Mouse (Mus musculus) cortical plate, adult 2 months (tissue): ENCODE measurements around the gene Lpin2.

Experiments used
- CTCF ChIP-seq: fragments of 200-500 bp; IDR thresholded peaks from 2 replicates; pipeline ENCODE4 v1.5.1; 2011; ENCODE audit warnings: mild to moderate bottlenecking, control low read depth, low read length; ENCODE audit not compliant: insufficient read depth; ENCODE audit errors: extremely low read depth
- POLR2A ChIP-seq: fragments of 200-500 bp; IDR thresholded peaks from 2 replicates; pipeline ENCODE4 v1.6.1; 2011; ENCODE audit warnings: mild to moderate bottlenecking, low read length, control low read depth; ENCODE audit not compliant: insufficient read depth; ENCODE audit errors: extremely low read depth

DNA sequence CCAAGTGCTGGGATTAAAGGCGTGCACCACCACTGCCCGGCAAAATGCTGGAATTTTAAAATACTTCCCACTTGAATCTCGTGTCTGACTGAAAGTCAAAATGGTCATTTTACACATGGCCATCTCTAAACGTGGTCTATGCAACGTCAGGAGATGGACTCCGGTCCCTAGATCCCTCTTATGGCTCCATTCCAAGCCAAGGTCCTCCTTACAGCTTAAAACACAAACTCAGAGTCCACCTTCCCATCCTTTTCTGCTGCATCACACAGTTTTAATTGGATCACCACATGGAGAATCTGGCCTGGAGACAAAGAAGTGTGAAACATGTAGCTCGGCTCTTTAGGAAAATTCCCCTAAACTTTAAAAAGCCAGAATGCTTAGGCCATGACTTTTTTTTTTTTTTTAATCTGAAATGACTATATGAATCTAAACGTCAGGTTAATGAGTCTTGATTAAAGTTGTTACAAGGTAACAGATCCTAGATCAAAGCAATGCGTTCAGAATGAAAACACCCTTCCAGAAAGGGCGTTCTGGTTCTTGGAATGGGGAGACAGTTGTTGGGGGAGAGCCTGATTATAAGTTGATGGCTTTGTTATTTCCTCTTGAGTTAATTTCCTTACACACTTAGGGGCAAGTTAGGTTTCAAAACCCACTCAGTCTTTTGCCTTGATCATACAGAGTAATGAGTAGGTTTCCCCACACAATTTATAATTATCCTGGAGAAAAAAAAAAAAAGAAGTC, 106.6 kb downstream of the Lpin2 start:
- no peak for TF ChIP-seq CTCF
- TF ChIP-seq POLR2A = no peak
